Mouse (Mus musculus) large intestine, adult 2 months (tissue): ENCODE results near the gene Ssr3. TPM values are rescaled to one million over a fixed set of nuclear protein-coding genes. Genes with fewer than 3 reads are reported as not detected.

Source experiments
- DNase-seq: peaks from one replicate; pipeline ENCODE4 v3.0.0-alpha.2; 2012; ENCODE audit warnings: low read depth, low spot score
- WGBS: fragments of 180-500 bp; shearing (Covaris S2); methylation state at CpG from one replicate; pipeline ENCODE4 v1.1.7; 2018; 5-methylcytosine and 5-hydroxymethylcytosine counted together
- polyA plus RNA-seq: library from polyadenylated mRNA; depleted of rRNA; stranded (reverse); fragments of >200 nt; gene quantifications from 2 replicates; pipeline ENCODE4 v1.2.3, GENCODE M21; 2012

The Ssr3 gene
- polyA plus RNA-seq, 1 experiment: 77.1 TPM

DNA sequence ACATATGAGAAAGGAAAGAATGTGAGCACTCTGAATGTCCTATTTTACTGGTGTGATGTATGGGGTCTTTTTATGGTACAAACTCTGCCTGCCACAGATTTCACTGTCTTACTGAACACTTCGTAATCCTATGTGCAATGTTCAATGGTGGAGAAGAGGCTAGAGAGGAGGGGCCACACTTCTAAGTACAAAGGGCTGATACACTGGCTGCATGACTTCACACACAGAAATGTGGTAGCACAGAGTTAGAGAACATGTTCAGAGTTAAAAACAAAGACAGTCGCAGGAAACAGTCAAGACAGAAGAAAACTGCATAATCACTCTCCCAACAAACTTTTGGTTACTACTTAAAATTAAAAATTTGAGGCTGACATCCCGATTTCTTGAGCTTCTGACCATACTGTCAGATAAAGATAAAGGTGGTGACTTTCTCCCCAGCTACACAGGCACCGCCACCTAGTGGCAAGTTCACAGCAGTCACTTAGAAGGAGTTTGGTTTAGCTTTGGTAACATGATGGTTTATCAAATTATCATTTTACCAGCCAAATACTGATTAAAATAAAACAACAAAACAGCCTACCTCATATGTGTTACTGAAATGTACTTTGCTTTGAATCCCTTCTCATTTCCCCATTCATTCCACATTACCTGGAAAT is 12.4 kb downstream of the Ssr3 start:
- 66% methylated on average over 4 of the region's 4 CpGs for WGBS

DNA sequence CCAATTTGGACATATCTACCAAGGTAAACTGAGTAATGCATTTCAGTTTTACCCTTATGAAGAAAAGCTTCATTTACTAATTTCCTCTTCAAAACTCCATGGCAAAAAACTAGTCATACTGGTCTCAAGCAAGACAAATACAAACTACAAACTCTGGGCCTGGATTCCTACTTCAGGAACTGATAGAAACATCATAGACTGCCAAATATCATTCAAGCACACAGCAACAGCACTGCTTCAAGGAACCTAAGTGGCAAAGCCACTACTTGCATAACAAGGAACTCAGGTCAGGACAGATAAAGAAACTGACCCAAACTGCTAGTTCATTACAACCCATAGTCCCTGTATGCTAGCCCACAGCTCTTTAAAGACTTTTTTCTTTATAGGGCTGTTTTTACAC is 13.7 kb downstream of the Ssr3 start:
- no peak for DNase-seq

More for the DNA sequence above, 12.4 kb downstream of the Ssr3 start:
- peak; percentile 13 for DNase-seq

DNA sequence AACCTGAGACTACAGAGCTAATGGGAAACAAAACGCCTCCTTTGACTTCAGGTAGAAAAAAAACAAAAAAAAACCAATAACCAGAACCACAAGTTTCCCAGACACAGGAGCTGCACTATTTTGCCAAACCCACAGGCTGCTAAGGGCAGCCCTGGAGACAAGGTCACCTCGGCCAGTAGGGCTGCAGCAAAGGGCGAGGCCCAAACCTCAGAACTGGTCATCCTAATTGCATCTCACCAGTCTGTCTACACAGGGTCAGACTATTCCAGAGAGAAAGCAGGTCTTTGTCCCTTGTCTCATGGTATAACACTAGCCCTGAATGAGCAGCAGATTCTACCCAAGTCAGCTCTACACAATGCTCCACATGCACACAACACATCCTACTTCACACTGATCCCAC is 17.7 kb downstream of the Ssr3 start:
- 75% methylated on average over 3 of the region's 3 CpGs for WGBS
- no peak for DNase-seq

DNA sequence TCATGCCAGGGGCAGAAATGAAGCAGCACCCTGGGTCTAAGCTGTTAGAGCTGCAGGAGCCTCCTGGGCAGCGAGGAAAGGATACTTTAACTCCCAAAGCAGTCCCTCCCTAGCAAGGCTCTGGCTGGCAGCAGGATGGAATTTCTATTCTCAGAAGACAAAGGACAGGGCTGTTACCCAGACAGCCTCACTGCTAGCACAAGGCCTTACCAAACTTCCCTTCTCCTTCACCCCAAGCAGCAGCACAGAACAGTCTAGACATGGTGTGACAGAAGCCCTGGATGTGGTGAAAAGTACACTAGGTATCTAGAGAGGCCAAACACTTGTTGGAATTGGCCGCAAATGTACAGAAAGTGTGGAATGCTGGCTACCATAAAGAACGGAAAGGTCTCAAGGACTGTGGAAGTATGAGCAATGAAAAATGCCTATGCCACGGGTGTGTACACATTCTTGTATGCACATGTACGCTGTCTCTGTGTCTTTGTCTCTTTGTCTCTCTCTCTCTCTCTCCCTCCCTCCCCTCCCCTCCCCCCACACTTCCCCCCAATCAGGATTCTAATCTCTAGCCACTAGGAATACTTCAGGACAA is 18.7 kb downstream of the Ssr3 start:
- no peak for DNase-seq
- whole genome bisulfite sequencing: 77% methylated on average over 5 of the region's 5 CpGs

DNA sequence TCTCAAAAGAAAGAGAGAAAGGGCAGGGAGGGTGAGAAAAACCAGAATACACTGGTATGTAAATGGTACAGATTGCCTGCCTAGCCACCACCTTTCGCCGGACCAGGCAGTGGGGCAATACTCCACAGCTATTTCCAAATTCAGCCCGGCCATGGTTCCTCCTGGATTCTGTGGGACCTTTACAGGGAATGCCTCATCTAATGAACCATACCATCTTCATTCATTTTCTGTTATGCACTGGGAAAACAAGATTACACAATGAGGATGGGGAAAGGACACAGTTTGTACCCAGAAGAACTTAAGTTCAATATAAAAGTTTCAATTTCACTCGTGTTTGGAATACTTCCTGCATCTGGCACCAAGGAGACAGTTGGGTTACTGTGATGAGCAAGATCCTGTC is 19.9 kb downstream of the Ssr3 start:
- no peak for DNase-seq
- 77% methylated on average over 4 of the region's 4 CpGs for WGBS

DNA sequence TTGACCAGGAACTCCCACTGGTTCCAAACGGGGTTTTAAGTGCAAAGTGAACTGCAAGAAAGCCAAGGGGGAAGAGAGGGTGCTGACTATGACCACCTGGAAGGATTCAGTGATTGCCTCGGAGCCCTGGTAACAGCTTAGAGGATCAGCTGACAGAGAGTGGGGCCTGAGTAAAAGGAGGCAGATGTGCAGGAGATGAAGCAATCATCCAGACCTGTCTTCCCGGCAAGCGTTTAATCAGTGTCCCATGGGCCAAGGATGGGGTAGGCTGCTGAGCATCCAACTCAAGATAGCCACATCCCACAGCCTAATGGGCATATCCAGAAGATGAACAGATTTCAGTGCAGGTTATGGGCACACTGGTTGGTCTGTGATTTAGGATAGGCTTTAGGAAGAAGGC is 24.5 kb downstream of the Ssr3 start:
- WGBS: 75% methylated on average over 4 of the region's 4 CpGs

DNA sequence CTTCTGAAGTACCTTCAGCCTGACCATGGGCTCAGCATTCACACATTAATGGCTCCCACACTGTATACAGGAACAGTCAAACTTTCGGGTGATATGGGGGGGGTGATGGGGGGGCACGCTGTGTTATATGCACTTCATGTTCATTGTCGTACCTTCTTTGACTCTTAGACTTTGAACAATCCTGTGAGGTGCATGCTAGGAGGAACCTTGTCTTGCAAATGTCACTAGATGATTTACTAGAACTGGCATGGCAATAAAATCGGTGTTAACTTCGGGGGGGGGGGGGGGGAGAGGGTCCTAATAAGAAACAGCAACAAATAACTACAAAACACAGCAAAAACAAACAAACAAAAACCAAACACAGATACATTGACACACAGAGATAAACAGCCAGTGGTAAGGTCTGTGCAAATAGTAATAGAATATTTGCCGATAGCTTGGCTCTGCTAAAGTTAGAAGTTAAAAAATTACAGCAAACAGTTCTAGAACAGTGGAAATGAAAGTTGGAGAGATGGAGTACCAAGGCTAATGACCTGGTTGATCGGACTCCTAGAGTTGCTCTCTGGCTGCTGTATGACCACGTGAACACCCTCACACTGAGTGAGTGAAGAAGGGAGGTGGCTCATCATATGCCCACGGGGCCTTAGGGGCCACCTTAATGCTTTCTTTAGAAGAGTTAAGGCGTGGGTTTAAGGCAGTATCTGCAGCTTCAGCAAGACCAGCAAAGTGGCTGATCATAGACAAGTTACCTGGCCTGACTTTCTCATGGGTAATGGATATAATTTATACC is 26.3 kb downstream of the Ssr3 start:
- 65% methylated on average over 10 of the region's 10 CpGs for WGBS
- no peak for DNase-seq

More for the DNA sequence above, 24.5 kb downstream of the Ssr3 start:
- no peak for DNase-seq

GRCm38 (mm10) chr3:65365184-65365583 is 27.2 kb downstream of the Ssr3 start:
- no peak for DNase-seq
- WGBS: 76% methylated on average over 6 of the region's 6 CpGs

- DNase-seq: no peak
- 78% methylated on average over 1 of the region's 1 CpGs for WGBS
These were observed 29.0 kb downstream of the Ssr3 start for GRCm38 (mm10) chr3:65363438-65363837.

DNA sequence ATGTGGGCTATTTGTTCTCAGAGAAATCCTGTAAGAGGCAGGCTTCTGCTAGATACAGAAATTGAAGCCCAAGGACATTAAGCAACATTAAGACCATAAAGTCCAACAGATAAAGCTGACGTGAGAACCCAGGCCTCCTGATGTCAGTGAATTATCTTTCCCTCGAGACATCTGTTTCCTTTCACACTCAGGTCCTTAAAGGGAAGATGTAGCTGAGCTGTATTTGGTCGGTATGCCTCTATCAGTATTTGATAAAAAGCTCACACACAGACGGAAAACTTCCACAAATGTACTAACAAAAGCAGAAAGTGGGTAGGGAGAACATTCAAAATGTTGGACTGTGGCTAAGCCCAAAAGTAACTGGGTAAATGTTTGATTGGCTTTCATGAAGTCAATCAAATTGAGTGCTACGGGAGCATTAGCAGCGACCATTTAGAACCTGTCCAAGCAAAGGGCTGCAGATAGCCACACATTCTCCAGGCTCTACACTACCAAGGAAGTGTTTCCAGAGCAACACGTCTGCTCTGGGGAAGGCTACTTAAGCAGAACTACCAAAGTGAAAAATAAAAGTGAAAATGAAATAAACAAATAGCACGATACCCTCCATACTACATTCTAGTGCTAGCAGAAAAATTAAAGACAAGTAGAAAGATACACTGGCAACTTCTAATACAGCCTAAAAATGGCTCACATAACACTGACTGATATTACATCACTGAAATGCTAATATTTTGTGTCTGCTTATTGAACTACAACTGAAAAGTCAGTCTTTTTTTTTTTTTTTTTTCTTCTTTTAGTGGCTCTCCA is 32.1 kb downstream of the Ssr3 start:
- WGBS: 63% methylated on average over 8 of the region's 8 CpGs
- DNase-seq: no peak

DNA sequence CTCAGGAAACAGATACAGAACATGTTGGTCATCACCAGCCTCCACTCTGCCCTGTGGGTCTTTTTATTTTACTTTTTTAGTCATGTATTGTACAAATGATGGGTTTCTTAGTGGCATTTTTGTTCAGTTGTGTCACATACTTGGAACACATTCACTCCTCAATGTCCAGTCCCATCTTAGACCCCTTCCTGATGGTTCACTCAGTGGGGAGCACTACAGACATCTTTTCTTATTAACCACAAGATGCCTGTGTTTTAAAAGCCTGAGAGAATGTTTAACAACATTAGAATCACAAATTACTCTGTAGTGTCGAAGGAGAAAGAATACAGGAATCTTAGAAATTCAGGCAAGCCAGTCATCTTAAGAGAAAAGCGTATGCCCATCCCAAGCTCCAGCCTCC is 33.6 kb downstream of the Ssr3 start:
- DNase-seq: no peak
- WGBS: 89% methylated on average over 2 of the region's 2 CpGs

DNA sequence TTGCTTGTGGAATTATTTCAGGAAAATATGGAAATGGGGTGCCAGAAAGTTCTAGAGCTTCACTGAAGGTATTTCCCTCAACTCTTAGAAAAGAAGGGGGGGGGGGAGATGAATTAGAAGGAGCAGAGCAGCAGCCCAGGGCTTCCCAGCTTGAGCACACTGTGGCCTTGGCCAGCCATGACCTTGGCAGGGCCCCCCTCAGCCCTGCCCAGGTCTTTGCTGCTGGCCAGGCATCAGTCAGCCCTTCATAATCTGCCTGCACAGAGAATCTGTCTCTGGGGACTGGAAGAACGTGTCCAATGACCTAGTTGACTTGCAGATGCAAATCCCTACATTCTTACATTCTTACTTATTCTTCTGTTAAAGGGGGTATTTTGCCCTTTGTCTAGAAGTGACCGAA is 34.1 kb downstream of the Ssr3 start:
- WGBS: 64% methylated on average over 2 of the region's 2 CpGs

DNA sequence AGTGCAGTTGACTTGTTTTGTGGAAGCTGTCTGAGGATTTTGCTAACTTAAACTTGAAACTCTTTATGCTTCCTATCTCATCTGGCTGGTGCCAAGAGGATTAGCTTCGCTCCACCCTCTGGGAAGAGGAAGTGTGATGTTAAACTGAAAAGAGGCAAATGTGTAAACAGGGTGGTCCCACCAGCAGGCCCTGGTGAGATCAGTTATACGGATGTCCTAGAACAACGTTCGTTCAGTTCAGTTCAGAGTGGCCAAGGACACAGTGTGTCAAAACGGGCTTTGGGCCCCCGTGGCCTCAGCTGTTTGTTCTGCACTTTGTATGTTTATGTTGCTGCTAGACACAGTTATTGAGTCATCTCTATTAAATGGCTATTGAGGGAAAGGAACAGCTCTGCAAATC is 36.9 kb downstream of the Ssr3 start:
- WGBS: 38% methylated on average over 6 of the region's 6 CpGs
- no peak for DNase-seq

More for the DNA sequence above, 34.1 kb downstream of the Ssr3 start:
- no peak for DNase-seq

DNA sequence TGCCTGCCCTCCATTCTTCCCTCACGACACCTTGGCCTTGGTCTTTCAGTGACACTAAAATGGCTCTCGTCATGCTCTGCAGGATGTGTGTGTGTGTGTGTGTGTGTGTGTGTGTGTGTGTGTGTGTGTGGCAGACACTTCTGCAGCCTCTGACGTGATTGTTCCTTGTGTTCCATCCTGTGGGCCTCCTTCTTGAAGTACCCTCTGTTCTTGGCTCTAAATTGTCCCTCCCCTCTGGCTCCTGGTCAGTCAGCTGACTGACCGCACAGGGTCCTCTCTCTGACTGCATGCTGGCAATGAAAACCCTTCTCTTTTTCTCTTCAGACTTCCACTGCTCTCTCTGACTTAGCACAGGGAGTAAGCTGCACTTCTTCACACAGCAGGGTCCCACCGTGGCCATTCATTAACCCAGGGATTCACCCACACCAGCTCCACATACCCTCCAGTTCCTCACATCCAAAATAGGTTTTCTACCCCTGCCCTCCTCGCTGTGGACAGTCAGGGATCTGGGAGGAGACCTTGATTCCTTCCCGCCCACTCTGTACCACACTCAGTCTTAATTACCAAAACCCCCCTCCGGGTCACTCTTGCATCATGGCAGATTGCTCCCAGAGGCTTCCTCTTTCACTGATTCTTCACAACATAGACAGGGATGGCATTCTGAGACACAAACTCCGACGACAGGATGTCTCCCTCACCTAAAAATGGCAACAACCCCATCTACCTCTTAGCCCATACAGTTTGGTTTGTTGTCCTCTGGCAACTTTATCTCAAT is 39.0 kb downstream of the Ssr3 start:
- WGBS: 70% methylated on average over 10 of the region's 10 CpGs
- DNase-seq: no peak

GRCm38 (mm10) chr3:65352278-65353127 is 39.9 kb downstream of the Ssr3 start:
- peak; percentile 14 for DNase-seq
- 32% methylated on average over 4 of the region's 4 CpGs for WGBS

GRCm38 (mm10) chr3:65346176-65346575 is 46.2 kb downstream of the Ssr3 start:
- 33% methylated on average over 1 of the region's 1 CpGs for WGBS
- peak; percentile 24 for DNase-seq

DNA sequence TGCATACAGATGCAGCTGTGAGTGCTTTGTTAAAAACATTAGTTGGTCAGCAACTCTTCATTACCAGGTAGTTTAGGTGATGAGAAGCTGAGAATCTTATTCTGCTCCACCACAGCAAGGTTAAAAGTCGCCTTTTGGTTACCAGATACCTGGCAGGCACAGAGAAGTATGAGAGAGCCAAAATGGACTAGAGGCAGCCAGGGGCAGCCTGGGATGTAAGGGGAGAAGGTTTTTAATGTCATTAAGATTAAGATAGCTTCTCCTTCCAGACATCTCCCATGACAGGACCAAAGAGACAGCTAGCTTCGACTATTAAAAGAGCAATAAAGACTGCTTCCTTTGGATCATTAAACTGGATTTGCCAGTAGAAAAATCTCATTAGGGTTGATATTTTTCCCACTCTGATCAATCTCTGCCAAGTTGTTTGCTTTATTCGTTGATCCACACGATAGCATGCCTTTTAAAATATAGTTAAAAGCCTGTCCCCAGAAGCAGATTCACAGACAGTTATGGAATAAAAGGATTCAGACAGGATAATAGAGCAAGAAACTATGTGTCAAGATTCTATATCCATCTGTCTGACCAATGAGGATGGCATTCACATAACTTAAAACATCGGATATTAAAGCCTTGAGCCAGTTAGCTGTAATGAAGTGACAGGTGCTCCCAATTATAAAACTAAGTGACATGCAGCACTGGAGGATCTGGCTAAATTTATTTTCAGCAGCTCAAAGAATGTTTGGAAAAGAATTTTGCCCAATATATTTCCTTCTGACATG is 52.1 kb downstream of the Ssr3 start:
- no peak for DNase-seq
- WGBS: 83% methylated on average over 5 of the region's 5 CpGs
